Mouse (Mus musculus) effector memory CD4-positive, alpha-beta T cell, adult 7 months (primary cell): ENCODE results near the gene Cd46. TPM values are rescaled to one million over a fixed set of nuclear protein-coding genes. Genes with fewer than 3 reads are reported as not detected.

Experiments
- polyA plus RNA-seq: library from polyadenylated mRNA; unstranded; fragments of 100-300 nt; shearing (Covaris generic); gene quantifications from one replicate; pipeline ENCODE4 v1.2.1, GENCODE M21; 2017

Gene Cd46
- 1.1 TPM for polyA plus RNA-seq

DNA sequence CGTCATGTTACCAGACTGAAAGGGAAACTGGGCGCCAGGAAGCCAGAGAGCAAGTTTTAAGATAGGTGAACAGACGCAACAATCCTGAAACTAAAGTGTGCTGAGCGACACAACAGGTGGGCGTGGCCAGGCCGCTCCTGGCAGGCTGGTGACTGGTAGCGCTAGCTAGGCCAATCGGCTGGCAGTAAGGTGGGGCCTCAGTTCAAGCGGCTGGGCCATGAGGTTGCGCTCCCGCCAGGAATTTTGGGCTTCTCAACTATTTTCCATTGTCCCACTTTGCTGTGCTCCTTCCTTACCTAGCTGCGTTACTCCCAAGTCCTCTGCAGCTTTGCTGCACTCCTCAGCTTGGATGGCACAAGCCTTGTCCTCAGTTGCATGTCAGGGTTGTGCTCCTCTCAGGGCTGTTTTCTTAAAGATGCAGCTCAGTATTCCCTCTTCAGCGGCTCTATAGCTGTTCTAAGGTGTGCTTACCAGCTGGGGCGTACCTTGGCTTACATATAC, at the start of gene Cd46:
TSS of gene Cd46 (minus strand) at position 30 of the 501 bp plus-strand sequence.

GRCm38 (mm10) chr1:195130953-195131674, 39.1 kb upstream of the Cd46 start, which contains the start of gene Cr1l:
Cr1l (minus strand) TSS chr1:195131586.

Other genes starting within 250 kb of the Cd46 start
- gene Cd34, start 153.4 kb downstream of the Cd46 start, polyA plus RNA-seq, result 0.84 TPM
- gene Cr1l, start 39.3 kb upstream of the Cd46 start, polyA plus RNA-seq, result 179 TPM
- gene Cr2, start 84.5 kb upstream of the Cd46 start, polyA plus RNA-seq, result 0.51 TPM